Mouse (Mus musculus) left cerebral cortex, adult 9 months (tissue): ENCODE results near the gene Fam222a.

ENCODE experiments used
- DNase-seq, 2 experiments: peaks; one replicate each; pipeline ENCODE4 v3.0.0; 2022; ENCODE audit warnings: low spot score in 2 of 2

Gene Fam222a

GRCm38 (mm10) chr5:114560533-114560936, 7.3 kb upstream of the Fam222a start:
- no peak for DNase-seq

DNA sequence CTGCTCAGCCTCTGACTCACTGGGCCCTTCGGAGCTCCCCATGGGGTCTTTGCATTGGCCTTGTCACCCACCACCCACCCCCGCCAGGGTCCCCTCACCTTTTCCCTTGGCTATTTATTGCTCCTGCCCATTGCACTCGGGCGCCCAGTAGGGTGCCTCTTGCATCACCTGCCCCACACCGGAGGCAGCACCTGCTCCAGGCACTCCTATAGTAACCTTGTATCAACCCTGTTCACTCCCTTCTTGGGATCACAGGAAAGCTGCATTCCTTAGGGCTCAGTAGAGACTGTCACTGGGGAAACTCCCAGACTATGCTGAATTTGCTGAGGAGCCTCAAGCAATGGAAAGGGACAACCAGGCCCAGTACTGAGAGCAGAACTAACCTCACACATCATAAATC, 6.9 kb upstream of the Fam222a start:
- DNase-seq = no peak

DNA sequence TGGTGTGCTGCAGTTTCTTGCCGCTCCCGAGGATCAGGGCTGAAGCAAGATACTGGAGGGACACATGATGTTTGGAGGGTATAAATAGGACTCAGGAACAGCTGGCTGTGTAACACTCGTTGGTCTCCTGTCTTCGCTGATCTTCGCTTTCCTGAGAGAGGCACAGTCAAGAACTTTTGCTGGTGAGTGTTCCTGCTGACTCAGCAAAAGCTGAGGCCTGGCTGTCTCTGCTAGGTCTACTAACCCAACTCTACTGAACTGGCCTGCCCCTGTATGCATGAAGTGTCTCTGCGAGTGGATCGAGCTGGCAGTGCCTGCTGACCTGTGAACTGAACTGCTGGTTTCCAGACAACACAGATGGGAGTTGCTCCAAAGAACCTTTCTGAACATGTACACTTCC, 3.8 kb upstream of the Fam222a start:
- DNase-seq = no peak

- DNase-seq = no peak
These were observed 2.5 kb upstream of the Fam222a start for GRCm38 (mm10) chr5:114565305-114565704.

DNA sequence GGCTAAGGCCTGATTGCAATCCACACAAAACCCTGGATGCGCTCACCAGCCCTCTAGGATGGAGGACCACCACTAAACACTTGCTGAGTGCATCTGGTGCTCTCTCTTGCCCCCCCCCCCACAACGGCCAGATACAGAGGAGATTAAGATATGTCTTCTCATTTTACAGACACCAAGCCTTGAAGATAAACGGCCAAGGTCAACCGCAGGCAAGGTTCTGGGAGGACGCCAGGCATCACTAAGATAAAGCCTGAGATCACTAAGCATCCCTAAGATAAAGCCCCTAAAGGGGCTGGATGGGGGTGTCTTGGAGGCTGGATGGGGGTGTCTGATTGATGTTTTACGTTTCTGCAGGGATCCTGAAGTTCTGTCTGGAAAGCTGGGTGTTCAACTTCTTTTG, 2.1 kb upstream of the Fam222a start:
- no peak for DNase-seq

DNA sequence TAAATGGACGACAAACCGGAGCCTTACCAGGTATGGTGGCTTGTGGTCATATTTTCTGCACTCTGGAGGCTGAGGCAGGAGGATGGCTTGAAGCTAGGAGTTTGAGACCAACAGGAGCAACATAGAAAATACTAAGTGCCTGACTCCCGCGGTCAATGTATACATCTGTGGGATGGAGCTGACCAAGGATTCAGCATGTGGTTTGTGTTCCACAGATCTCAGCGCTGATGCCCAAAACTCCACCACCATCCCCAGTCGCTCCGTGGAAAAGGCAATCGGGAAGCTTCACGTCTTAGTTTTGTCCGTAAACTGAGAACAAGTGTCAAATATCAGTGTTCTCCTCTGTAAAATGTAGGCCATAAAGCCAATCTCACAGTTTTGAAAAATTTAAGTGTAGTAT, 1.4 kb upstream of the Fam222a start:
- no peak for DNase-seq

DNA sequence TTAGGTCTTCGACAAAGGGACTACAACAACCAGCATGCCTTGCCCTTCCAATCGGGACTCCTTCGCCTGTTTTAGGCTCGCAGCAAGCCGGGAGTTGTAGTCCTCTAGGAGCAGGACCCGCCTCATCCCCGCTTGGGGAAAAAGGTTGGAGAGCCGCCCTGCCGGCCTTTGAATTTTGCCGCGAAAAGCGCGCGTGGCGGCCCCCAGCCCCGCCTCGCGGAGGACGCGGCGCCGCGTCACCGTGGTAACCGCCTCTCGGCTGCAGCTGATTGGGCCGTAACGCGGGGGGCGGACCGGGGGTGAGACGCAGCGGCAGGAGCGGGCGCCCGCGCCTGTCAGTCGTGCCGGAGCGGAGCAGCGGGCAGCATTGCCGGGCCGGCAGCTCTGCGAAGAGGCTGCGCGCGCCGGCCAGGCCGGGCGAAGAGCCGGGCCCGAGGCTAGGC, 720 bp upstream of the Fam222a start:
- DNase-seq = peak; percentile 85 to 93

- no peak for DNase-seq
These were observed 1.0 kb downstream of the Fam222a start for GRCm38 (mm10) chr5:114568818-114569217.

DNA sequence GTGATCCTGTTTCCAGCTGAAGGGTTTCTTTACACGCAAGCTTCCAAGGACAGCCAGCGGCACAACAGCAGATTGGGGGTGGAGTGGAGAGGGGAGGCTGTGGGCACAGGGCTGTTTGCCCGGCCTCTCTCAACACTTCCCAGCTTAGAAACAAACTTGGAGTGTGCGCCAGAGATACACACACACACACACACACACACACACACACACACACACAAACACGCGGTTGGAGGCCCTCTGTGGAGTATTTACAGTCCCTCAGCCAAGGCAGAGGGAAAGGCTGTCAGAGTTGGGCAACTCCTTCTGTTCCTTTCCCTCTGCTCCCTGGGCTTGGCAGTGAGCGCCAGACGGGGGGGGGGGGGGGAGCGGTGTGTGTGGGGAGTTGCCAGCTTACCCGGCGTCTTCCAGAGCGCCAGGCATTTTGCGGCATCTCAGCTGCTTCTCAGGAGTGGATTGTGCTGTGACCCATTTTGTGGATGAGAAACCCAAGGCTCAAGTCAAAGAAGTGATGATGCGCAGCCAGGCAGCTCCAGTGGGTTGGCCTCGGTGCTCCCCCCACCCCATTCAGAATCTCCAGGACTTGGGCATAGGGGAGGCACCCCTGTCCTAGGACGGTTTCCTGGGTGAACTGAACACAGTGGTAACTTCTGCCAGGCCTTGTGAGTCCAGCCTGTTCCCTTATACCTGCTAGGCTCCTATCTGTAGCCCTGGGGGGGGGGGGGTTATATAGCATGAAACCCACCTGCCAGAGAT, 2.3 kb downstream of the Fam222a start:
- DNase-seq = peak in 1 of 2 experiments; percentile 85

GRCm38 (mm10) chr5:114570791-114571450, 3.1 kb downstream of the Fam222a start:
- DNase-seq = no peak

GRCm38 (mm10) chr5:114571451-114572030, 3.7 kb downstream of the Fam222a start:
- no peak for DNase-seq

DNA sequence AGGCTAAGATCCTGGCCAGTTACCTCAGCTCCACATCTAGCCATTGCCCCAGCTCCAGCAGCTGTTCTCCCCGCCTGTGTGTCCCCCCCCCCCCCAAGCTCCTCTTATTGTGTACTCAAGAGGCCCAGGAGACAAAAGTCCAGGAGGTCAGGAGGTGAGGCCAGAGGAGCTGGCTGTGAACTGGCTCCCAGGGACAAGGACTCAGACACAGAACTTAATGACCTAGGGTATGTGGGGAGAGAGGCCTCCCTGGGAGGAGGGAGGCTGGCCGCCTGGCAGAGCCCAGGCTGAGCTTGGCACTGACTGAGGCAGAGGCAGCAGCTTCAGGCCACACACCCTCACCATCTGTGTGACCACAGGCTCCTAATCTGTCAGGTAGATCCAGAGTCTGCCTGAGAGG, 5.2 kb downstream of the Fam222a start:
- DNase-seq = no peak

- DNase-seq = no peak
These were observed 6.3 kb downstream of the Fam222a start for GRCm38 (mm10) chr5:114573920-114574628.

DNA sequence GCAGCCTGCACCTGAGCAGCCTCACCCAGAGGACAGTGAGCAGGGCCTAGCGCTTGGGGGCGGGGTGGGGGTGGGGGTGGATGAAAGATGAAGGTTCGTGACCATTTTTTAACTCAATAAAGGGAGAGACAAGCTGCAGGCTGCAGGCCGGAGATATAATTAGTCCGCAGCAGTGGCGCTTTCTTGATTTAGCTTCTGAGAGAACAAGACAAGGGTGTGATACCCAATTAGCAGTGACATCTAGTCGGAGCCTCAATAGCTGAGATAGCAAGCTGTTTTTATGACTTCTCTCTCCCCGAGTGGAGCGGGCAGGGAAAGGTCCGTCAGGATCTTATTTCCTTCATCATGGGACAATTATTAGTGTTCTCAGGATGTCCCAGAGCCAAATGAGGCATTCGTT, 7.2 kb downstream of the Fam222a start:
- DNase-seq = no peak

DNA sequence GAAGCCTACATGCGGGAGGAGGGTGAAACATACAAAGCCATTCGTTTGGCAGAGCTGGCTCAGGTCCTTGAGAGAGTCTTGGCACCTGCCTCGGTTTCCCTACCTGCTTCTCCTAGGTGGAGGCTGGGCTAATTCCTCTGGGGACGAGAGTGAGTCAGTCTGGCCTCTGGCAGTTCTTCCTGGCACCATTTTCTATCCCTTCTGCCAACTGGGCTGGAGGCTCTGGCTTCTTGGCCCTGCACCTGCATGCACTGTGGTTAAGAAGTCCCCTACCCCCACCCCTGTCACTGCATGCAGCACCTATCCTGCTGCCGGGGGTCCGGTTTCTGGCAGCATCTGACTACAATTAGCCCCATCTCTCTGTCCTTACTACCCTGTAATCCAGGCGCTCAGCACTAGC, 7.7 kb downstream of the Fam222a start:
- no peak for DNase-seq

GRCm38 (mm10) chr5:114575986-114576605, 8.3 kb downstream of the Fam222a start:
- peak in 1 of 2 experiments; percentile 59 for DNase-seq

GRCm38 (mm10) chr5:114578361-114578760, 10.5 kb downstream of the Fam222a start:
- DNase-seq = no peak

DNA sequence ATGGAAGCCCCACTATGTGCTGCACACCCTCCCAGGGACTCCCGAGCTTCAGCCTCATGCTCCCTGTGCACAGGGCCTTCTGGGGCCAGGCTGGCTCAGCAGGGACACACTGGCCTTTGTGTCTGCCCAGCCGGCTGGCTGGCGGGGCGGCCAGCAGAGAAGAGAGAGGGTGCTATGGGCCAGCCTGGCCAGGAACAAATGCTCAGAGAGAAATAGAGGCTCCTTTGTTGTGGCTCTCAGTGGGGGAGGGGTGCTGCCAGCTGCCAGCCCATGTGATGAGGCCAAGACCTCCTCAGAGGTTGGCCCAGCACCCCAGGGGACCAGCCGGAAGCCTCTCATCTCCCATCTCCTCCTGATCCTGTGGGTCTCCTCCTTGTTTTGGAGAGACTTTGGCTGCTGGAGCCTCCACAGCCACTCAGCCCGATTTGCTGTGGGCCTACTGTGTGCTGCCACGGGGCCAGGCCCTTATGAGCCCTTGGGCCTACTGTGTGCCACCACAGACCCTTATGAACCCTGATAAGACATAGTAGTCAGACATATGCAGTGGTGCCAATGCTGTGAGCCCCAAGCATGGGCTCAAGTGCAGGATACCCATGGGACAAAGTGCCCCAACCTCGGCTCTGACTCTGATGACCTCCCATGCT, 12.0 kb downstream of the Fam222a start:
- peak; percentile 62 to 65 for DNase-seq

DNA sequence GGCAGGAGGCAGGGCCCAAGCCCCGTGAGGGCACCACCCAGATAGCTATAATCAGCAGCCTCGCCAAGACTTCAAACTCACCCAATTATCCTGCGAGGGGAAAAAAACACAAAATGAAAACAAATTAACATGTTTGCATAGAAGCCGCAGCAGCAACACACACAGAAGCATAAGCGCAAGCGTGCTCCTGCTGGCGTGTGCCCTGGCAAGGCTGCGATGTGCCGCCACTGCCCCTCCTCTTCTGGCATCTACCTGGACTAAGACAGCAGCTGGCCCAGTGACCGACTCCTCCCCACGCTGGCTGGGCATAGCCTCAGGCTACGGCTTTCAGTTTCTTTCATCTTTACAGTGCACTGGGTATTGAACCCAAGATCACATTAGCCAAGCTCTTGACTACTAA, 13.7 kb downstream of the Fam222a start:
- no peak for DNase-seq

GRCm38 (mm10) chr5:114583046-114583445, 15.2 kb downstream of the Fam222a start:
- DNase-seq = no peak

DNA sequence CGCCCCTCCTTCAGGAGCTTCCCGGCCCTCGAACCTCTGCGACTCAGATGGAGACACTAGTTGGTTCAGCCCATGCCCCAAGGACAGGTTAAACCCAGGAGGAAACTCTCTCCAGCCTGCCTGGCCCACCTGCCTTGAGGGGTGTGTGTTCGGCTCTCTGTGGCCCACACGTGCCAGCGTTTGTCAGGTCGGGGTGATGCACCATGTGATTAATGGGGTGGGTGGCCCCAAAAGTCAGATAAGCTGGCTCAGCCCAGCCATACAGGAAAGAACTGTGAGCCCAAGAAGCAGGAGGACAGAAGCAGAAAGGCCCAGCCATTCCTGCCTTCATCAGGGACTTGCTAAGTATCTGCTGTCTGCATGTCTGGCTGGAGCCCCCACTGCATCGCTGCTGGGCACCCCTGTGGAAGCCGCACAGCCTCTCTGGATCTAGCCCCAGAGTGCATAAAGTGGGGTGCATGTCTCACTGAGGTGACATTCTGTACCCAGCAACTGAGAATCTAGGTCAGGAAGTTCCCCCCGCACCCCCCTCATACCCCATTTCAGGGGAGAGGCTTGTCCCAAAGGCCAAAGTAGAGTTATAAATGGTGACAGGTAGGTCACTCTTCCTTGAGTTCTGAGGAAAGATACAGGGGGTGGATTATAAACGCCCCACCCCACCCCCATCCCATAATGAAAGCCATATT, 15.8 kb downstream of the Fam222a start:
- DNase-seq = no peak
